Mouse (Mus musculus): ENCODE measurements around the gene Akt3.

- TF ChIP-seq POLR2A (IDR thresholded peaks at IDR 0.05; ENCODE audit: borderline replicate concordance, control insufficient read depth, low read depth, low read length), result no peak
- TF ChIP-seq CTCF (IDR thresholded peaks at IDR 0.05; ENCODE audit: control insufficient read depth, insufficient read depth, low read length), result no peak
Measured at GRCm38 (mm10) chr1:177236695-177237094, 21.3 kb downstream of the Akt3 start.
